Mouse (Mus musculus): ENCODE measurements around the gene Snap25.

DNA sequence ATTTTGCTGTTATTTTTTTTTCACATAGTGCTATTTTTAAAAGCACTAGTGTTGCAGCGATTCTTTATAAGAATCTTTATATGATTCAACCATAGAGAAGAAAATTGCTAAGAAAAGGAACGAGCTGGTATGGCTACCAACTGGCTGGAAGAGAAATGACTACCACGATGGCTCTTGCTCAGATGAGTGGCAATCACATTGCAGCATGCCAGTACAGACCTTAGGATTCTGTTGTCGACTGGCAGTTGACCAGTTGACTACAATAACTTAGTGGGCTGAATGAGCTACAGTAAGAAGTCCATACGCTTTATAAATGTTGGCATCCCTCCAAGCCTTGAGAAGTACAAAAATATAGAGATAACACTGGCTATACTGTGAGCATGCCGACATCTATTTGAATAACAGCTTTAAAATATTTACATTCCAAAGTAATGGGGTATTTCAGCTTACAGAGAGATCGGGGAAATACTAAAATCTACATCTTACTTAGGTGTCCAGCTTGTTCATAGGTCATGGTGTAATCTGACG is 36.3 kb upstream of the Snap25 start:
- TF ChIP-seq CTCF (IDR thresholded peaks at IDR 0.05; ENCODE audit: insufficient read depth, low read length), result no peak
- TF ChIP-seq POLR2A (IDR thresholded peaks at IDR 0.05; ENCODE audit: borderline replicate concordance, extremely low read depth, low read depth, low read length), result no peak

All from lung, adult 2 months (tissue).